In the genomic region with DNA sequence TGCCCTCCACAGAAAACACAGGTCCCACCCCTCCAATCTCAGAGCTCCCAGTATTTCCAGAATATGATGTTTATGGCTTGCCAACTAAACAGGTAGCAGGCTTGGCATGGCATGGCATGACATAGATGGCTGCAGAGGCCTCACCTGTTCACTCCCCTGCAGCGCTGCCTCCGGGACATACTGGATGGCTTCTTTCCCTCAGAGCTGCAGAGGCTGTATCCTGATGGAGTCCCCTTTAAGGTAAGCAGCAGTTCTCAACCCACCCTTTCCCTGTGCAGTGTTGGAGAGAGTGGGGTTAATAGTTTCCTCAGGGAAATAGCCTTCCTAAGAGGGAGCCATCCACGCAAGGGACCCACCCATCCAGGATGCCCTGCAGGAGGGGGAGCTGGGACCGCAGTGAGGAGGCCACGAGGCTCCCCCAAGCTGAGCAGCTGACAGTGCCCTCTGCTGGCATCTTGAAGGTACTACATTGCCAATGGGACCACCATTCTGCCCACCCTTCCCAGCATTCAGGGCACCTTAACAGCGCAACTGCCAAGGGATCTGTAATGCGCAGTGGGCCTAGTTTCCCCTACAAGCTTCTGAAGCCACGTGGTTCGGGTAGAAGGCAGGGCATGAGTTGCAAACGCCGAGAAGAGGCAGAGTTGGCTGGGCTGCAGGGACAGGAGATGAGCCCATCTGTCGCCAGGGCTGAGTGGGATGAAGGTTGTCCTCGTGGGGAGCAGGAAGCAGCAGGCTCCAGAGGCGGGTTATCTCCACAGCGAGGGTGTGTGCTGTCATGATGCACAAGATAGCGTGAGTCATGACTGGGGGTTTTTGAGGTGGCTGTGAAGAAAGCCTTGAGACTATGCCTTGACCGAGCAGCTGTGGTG, we compare ENCODE assay signal across 8 mouse cellular contexts. TPM values are rescaled to one million over a fixed set of nuclear protein-coding genes. Genes with fewer than 3 reads are reported as not detected.
DNase-seq lines count a peak whose midpoint lies in the region; ATAC-seq lines count a peak whose summit lies in the region.

No protein-coding gene starts in this region.

- no peaks in the 10 kb centered on the region for H3K9me3 ChIP-seq in hindbrain, embryonic 11.5 days (ENCODE audit: control insufficient read depth, low read length)
- no peaks in the 10 kb centered on the region for H3K9me3 ChIP-seq in hindbrain, embryonic 13.5 days
- no peaks in the 10 kb centered on the region for H3K9me3 ChIP-seq in embryonic facial prominence, embryonic 11.5 days (replicated peaks; ENCODE audit: control insufficient read depth, low read length)
- no peaks in the 10 kb centered on the region for H3K9me3 ChIP-seq in hindbrain, embryonic 15.5 days
- H3K9me3 ChIP-seq in limb, embryonic 10.5 days (replicated peaks), result no peaks in the 10 kb centered on the region

- H3K27me3 ChIP-seq in hindbrain, embryonic 11.5 days (ENCODE audit: control insufficient read depth, insufficient read depth, low read length), result no peaks in the 10 kb centered on the region
- H3K27me3 ChIP-seq in hindbrain, embryonic 13.5 days, result no peaks in the 10 kb centered on the region
- H3K27me3 ChIP-seq in embryonic facial prominence, embryonic 11.5 days (ENCODE audit: control insufficient read depth, insufficient read depth, low read length), result no peaks in the 10 kb centered on the region
- no peaks in the 10 kb centered on the region for H3K27me3 ChIP-seq in hindbrain, embryonic 15.5 days
- no peaks in the 10 kb centered on the region for H3K27me3 ChIP-seq in limb, embryonic 10.5 days (ENCODE audit: low read depth, poor library complexity, severe bottlenecking)

- no peak for ATAC-seq in hindbrain, embryonic 11.5 days (ENCODE audit: low FRiP score)
- no peak for ATAC-seq in hindbrain, embryonic 13.5 days (ENCODE audit: low FRiP score)
- ATAC-seq in embryonic facial prominence, embryonic 11.5 days (replicated peaks; ENCODE audit: insufficient number of reproducible peaks, low FRiP score, low TSS enrichment, low read depth), result no peak
- no peak for ATAC-seq in hindbrain, embryonic 15.5 days (ENCODE audit: low FRiP score, low read depth)

- no peak overlapping the region for H3K4me3 ChIP-seq in hindbrain, embryonic 11.5 days (ENCODE audit: low read depth, low read length)
- no peak overlapping the region for H3K4me3 ChIP-seq in hindbrain, embryonic 13.5 days
- H3K4me3 ChIP-seq in embryonic facial prominence, embryonic 11.5 days (ENCODE audit: low read depth, low read length), result no peak overlapping the region
- H3K4me3 ChIP-seq in hindbrain, embryonic 15.5 days, result no peak overlapping the region
- no peak overlapping the region for H3K4me3 ChIP-seq in limb, embryonic 10.5 days

- DNase-seq in hindbrain, embryonic 11.5 days (ENCODE audit: low spot score), result peak; percentile 82
- DNase-seq in adrenal gland, adult 2 months, result peak; percentile 86
- DNase-seq in embryonic facial prominence, embryonic 11.5 days (ENCODE audit: low spot score), result peak; percentile 75
- DNase-seq in limb, embryonic 10.5 days (ENCODE audit: low spot score), result peak; percentile 74
- DNase-seq in naive thymus-derived CD4-positive, alpha-beta T cell, adult 2 months (ENCODE audit: low read depth), result peak; percentile 86
- DNase-seq in thymus, postnatal 14 days, result peak; percentile 87

- H3K27ac ChIP-seq in hindbrain, embryonic 11.5 days (ENCODE audit: low read depth, low read length), result no peak overlapping the region
- H3K27ac ChIP-seq in hindbrain, embryonic 13.5 days, result no peak overlapping the region
- H3K27ac ChIP-seq in embryonic facial prominence, embryonic 11.5 days (replicated peaks; ENCODE audit: low read depth, low read length), result no peak overlapping the region
- H3K27ac ChIP-seq in hindbrain, embryonic 15.5 days (replicated peaks), result no peak overlapping the region
- 0 out of 2 replicates have a peak overlapping the region, but pooled peaks have one; percentile 33 for H3K27ac ChIP-seq in limb, embryonic 10.5 days

- H3K4me2 ChIP-seq in hindbrain, embryonic 11.5 days (replicated peaks; ENCODE audit: low read depth, low read length), result no peak overlapping the region
- no peak overlapping the region for H3K4me2 ChIP-seq in hindbrain, embryonic 13.5 days
- no peak overlapping the region for H3K4me2 ChIP-seq in embryonic facial prominence, embryonic 11.5 days (ENCODE audit: low read depth, low read length)
- H3K4me2 ChIP-seq in hindbrain, embryonic 15.5 days, result peak overlapping the region; percentile 28

- no peaks in the 10 kb centered on the region for H3K36me3 ChIP-seq in hindbrain, embryonic 11.5 days (ENCODE audit: control insufficient read depth, insufficient read depth, low read length)
- no peaks in the 10 kb centered on the region for H3K36me3 ChIP-seq in hindbrain, embryonic 13.5 days
- no peaks in the 10 kb centered on the region for H3K36me3 ChIP-seq in embryonic facial prominence, embryonic 11.5 days (replicated peaks; ENCODE audit: control insufficient read depth, insufficient read depth, low read depth, low read length)
- no peaks in the 10 kb centered on the region for H3K36me3 ChIP-seq in hindbrain, embryonic 15.5 days
- H3K36me3 ChIP-seq in limb, embryonic 10.5 days, result peaks cover 12% of the 10 kb centered on the region; the same call in 1 of the 2 replicates

- no peak overlapping the region for H3K9ac ChIP-seq in hindbrain, embryonic 11.5 days (ENCODE audit: low read depth, low read length)
- H3K9ac ChIP-seq in hindbrain, embryonic 13.5 days, result no peak overlapping the region
- no peak overlapping the region for H3K9ac ChIP-seq in embryonic facial prominence, embryonic 11.5 days (replicated peaks; ENCODE audit: low read length)
- H3K9ac ChIP-seq in hindbrain, embryonic 15.5 days, result no peak overlapping the region

- no peaks in the 10 kb centered on the region; the same call in none of the 2 replicates for H3K4me1 ChIP-seq in hindbrain, embryonic 11.5 days (replicated peaks; ENCODE audit: control insufficient read depth, insufficient read depth, low read length)
- peaks cover 29% of the 10 kb centered on the region for H3K4me1 ChIP-seq in hindbrain, embryonic 13.5 days (replicated peaks)
- peaks cover 5% of the 10 kb centered on the region for H3K4me1 ChIP-seq in embryonic facial prominence, embryonic 11.5 days (ENCODE audit: control insufficient read depth, insufficient read depth, low read length)
- peaks cover 32% of the 10 kb centered on the region for H3K4me1 ChIP-seq in hindbrain, embryonic 15.5 days (replicated peaks)
- peaks cover 57% of the 10 kb centered on the region for H3K4me1 ChIP-seq in limb, embryonic 10.5 days

- 26% methylated on average over 17 of the region's 17 CpGs for WGBS in hindbrain, embryonic 11.5 days
- WGBS in hindbrain, embryonic 13.5 days, result 26% methylated on average over 17 of the region's 17 CpGs
- 31% methylated on average over 17 of the region's 17 CpGs for WGBS in embryonic facial prominence, embryonic 11.5 days
- 26% methylated on average over 17 of the region's 17 CpGs for WGBS in hindbrain, embryonic 15.5 days
- 24% methylated on average over 17 of the region's 17 CpGs for WGBS in limb, embryonic 10.5 days

RNA-seq across cellular contexts. Expression of a gene that starts 4.7 kb away (rescaled TPM):
- polyA plus RNA-seq in hindbrain, embryonic 11.5 days (2014; fragmentation: Nextera tagmentation; extraction: Ambion mirVana), result 337 and 396 TPM in 2 replicates
- polyA plus RNA-seq in hindbrain, embryonic 13.5 days (2015; fragmentation: Nextera tagmentation; extraction: Ambion mirVana), result 371 and 393 TPM in 2 replicates
- total RNA-seq in adrenal gland, adult 2 months (2021), result 100 to 1,000 TPM in 1 of 2 experiments, 10 to 100 TPM in 1; 99.6 to 109 TPM
- polyA plus RNA-seq in adrenal gland, adult 2 months (2012; rRNA removed), result 380 and 502 TPM in 2 replicates
- 316 TPM in 2 replicates for polyA plus RNA-seq in embryonic facial prominence, embryonic 11.5 days (2014; fragmentation: Nextera tagmentation; extraction: Ambion mirVana)
- 425 and 442 TPM in 2 replicates for polyA plus RNA-seq in hindbrain, embryonic 15.5 days (2015; fragmentation: Nextera tagmentation; extraction: Ambion mirVana)
- 280 and 308 TPM in 2 replicates for polyA plus RNA-seq in limb, embryonic 10.5 days (2016; fragmentation: Nextera tagmentation; extraction: Ambion mirVana)

RNA-seq across cellular contexts. Expression of a gene that starts 21.5 kb away (rescaled TPM):
- 5.7 and 5.8 TPM in 2 replicates for polyA plus RNA-seq in hindbrain, embryonic 11.5 days (2014; fragmentation: Nextera tagmentation; extraction: Ambion mirVana)
- polyA plus RNA-seq in hindbrain, embryonic 13.5 days (2015; fragmentation: Nextera tagmentation; extraction: Ambion mirVana), result 14.7 and 16.0 TPM in 2 replicates
- total RNA-seq in adrenal gland, adult 2 months (2021), result 1 to 10 TPM; 5.4 to 6.7 TPM
- 7.5 and 10.1 TPM in 2 replicates for polyA plus RNA-seq in adrenal gland, adult 2 months (2012; rRNA removed)
- polyA plus RNA-seq in embryonic facial prominence, embryonic 11.5 days (2014; fragmentation: Nextera tagmentation; extraction: Ambion mirVana), result 5.7 and 6.0 TPM in 2 replicates
- 17.1 and 21.3 TPM in 2 replicates for polyA plus RNA-seq in hindbrain, embryonic 15.5 days (2015; fragmentation: Nextera tagmentation; extraction: Ambion mirVana)
- polyA plus RNA-seq in limb, embryonic 10.5 days (2016; fragmentation: Nextera tagmentation; extraction: Ambion mirVana), result 5.1 and 6.5 TPM in 2 replicates

RNA-seq across cellular contexts. Expression of a gene that starts 29.0 kb away (rescaled TPM):
- 4.5 and 5.1 TPM in 2 replicates for polyA plus RNA-seq in hindbrain, embryonic 11.5 days (2014; fragmentation: Nextera tagmentation; extraction: Ambion mirVana)
- polyA plus RNA-seq in hindbrain, embryonic 13.5 days (2015; fragmentation: Nextera tagmentation; extraction: Ambion mirVana), result 3.9 TPM in 2 replicates
- total RNA-seq in adrenal gland, adult 2 months (2021), result 10 to 100 TPM; 17.0 to 23.2 TPM
- polyA plus RNA-seq in adrenal gland, adult 2 months (2012; rRNA removed), result 9.5 and 9.7 TPM in 2 replicates
- polyA plus RNA-seq in embryonic facial prominence, embryonic 11.5 days (2014; fragmentation: Nextera tagmentation; extraction: Ambion mirVana), result 5.2 and 5.4 TPM in 2 replicates
- polyA plus RNA-seq in hindbrain, embryonic 15.5 days (2015; fragmentation: Nextera tagmentation; extraction: Ambion mirVana), result 2.3 and 9.0 TPM in 2 replicates
- 2.4 and 3.9 TPM in 2 replicates for polyA plus RNA-seq in limb, embryonic 10.5 days (2016; fragmentation: Nextera tagmentation; extraction: Ambion mirVana)
